Mouse (Mus musculus) liver, embryonic 14.5 days (tissue): Measurements from ENCODE around the gene Areg. TPM values are rescaled to one million over a fixed set of nuclear protein-coding genes. Genes with fewer than 3 reads are reported as not detected.

ENCODE experiments used
- ATAC-seq: fragments of 200-750 bp; cut with Nextera tagmentation; 2 replicates; pipeline ENCODE4 v1.8.0; 2017; ENCODE audit warnings: moderate number of reproducible peaks, mild to moderate bottlenecking, moderate library complexity; ENCODE audit not compliant: insufficient read depth
- DNase-seq, 3 experiments: peaks; one replicate each; pipeline ENCODE4 v3.0.0-alpha.2; 2012 to 2013; ENCODE audit warnings: low read depth in 3 of 3, low spot score in 3 of 3
- H3K27ac ChIP-seq: fragments of 300-500 bp; sonication (generic); 2 replicates; pipeline ENCODE4 v1.5.1; 2014; ENCODE audit warnings: moderate library complexity, mild to moderate bottlenecking, control low read depth, inconsistent platforms
- H3K27me3 ChIP-seq: fragments of 300-500 bp; sonication (generic); 2 replicates; pipeline ENCODE4 v1.6.1; 2014; ENCODE audit warnings: mild to moderate bottlenecking, low read length, moderate library complexity; ENCODE audit not compliant: control insufficient read depth, insufficient read depth
- H3K36me3 ChIP-seq: fragments of 300-500 bp; sonication (generic); replicated peaks from 2 replicates; pipeline ENCODE4 v1.6.1; 2014; ENCODE audit warnings: low read depth; ENCODE audit not compliant: control insufficient read depth, insufficient read depth
- H3K4me1 ChIP-seq, 2 experiments: fragments of 200-500 bp in 1 of 2; fragments of 300-500 bp in 1 of 2; sonication (generic) in 1 of 2; replicated peaks; 2 replicates each; pipeline ENCODE4 v1.6.1; 2012 to 2014; ENCODE audit warnings: antibody characterized with exemption in 1 of 2, inconsistent platforms in 1 of 2, low read length in 1 of 2; ENCODE audit not compliant: control insufficient read depth in 2 of 2, insufficient read depth in 2 of 2
- H3K4me2 ChIP-seq: fragments of 300-500 bp; sonication (generic); 2 replicates; pipeline ENCODE4 v1.6.1; 2014; ENCODE audit warnings: low read depth, mild to moderate bottlenecking, control low read depth, moderate library complexity
- H3K4me3 ChIP-seq, 2 experiments: fragments of 200-500 bp in 1 of 2; fragments of 300-500 bp in 1 of 2; sonication (generic) in 1 of 2; 2 replicates each; pipeline ENCODE4 v1.5.1; 2012 to 2014; ENCODE audit warnings: low read depth in 2 of 2, low read length in 2 of 2, mild to moderate bottlenecking in 2 of 2, control low read depth in 1 of 2, inconsistent platforms in 1 of 2, moderate library complexity in 1 of 2; ENCODE audit not compliant: insufficient read depth in 1 of 2
- H3K9ac ChIP-seq: fragments of 300-500 bp; sonication (generic); replicated peaks from 2 replicates; pipeline ENCODE4 v1.6.1; 2014; ENCODE audit warnings: mild to moderate bottlenecking, control low read depth, moderate library complexity
- H3K9me3 ChIP-seq: fragments of 300-500 bp; sonication (generic); 2 replicates; pipeline ENCODE4 v1.6.1; 2016; ENCODE audit warnings: low read length, mixed read lengths; ENCODE audit not compliant: control insufficient read depth
- CTCF ChIP-seq: IDR thresholded peaks from 2 replicates; pipeline ENCODE4 v1.5.1; 2016; ENCODE audit warnings: antibody characterized with exemption, low read depth, control low read depth
- EP300 ChIP-seq: IDR thresholded peaks from 2 replicates; pipeline ENCODE4 v1.6.1; 2016; ENCODE audit warnings: antibody characterized with exemption, low read depth
- WGBS: fragments of 180-500 bp; shearing (Covaris S2); extraction: QIAGEN DNeasy Blood & Tissue Kit; methylation state at CpG from one replicate; pipeline ENCODE4 v1.1.7; 2014; ENCODE audit not compliant: insufficient replicate concordance; 5-methylcytosine and 5-hydroxymethylcytosine counted together
- polyA plus RNA-seq, 2 experiments: library from polyadenylated mRNA; depleted of rRNA in 1 of 2; stranded (reverse) in 1 of 2; unstranded in 1 of 2; fragments of >200 nt; fragmentation: Nextera tagmentation in 1 of 2; extraction: Ambion mirVana in 1 of 2; gene quantifications; 2 replicates each; pipeline versions ENCODE4 v1.2.1 to v1.2.3; 2012 to 2014

Areg gene
- polyA plus RNA-seq, 2 experiments: not detected

DNA sequence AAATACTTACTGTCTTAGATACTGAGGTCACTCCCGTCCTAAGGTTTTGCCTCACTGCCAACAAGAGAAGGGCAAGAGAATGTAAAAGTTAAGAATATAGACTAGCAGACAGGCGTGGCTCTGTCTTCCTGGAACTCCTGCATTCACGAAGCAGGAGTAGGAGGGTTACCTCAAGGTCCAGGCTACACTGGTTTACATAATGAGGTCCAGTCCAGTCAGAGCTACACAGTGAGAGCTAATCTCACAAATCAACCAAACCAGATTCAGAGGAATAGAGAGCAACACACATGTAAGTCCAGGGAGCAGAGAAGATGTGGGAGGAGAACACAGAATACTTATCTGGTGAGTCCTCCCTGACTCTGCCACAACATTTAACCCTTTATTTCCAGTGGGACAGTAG is 55.2 kb downstream of the Areg start:
- TF ChIP-seq CTCF: no peak
- no peak for TF ChIP-seq EP300
- no peak for ATAC-seq

More for the DNA sequence above, 55.2 kb downstream of the Areg start:
- H3K36me3 ChIP-seq: no peaks in the 10 kb centered on the region
- no peaks in the 10 kb centered on the region for H3K4me1 ChIP-seq
- H3K4me2 ChIP-seq: no peak overlapping the region
- WGBS: 37% methylated on average over 3 of the region's 3 CpGs
- H3K27me3 ChIP-seq: no peaks in the 10 kb centered on the region
- no peak overlapping the region for H3K4me3 ChIP-seq
- no peak overlapping the region for H3K9ac ChIP-seq
- H3K9me3 ChIP-seq: no peaks in the 10 kb centered on the region
- no peak overlapping the region for H3K27ac ChIP-seq
- no peak for DNase-seq

Other genes with a start within 250 kb of the Areg start
- gene Cxcl1, start 248.4 kb upstream of the Areg start, polyA plus RNA-seq (2012; rRNA removed): 1.5 and 2.5 TPM in 2 replicates
- gene Cxcl1, start 248.4 kb upstream of the Areg start, polyA plus RNA-seq (2014; fragmentation: Nextera tagmentation; extraction: Ambion mirVana): 1.8 and 5.9 TPM in 2 replicates
- gene Cxcl2, start 235.7 kb upstream of the Areg start, polyA plus RNA-seq (2012; rRNA removed): 0.03 and 0.24 TPM in 2 replicates
- not detected in 2 replicates for gene Cxcl2, start 235.7 kb upstream of the Areg start, polyA plus RNA-seq (2014; fragmentation: Nextera tagmentation; extraction: Ambion mirVana)
- gene Mthfd2l, start 208.5 kb upstream of the Areg start, polyA plus RNA-seq (2012; rRNA removed): 3.7 and 4.4 TPM in 2 replicates
- gene Mthfd2l, start 208.5 kb upstream of the Areg start, polyA plus RNA-seq (2014; fragmentation: Nextera tagmentation; extraction: Ambion mirVana): 9.1 and 9.2 TPM in 2 replicates
- 0.02 and 0.06 TPM in 2 replicates for gene Epgn, start 112.1 kb upstream of the Areg start, polyA plus RNA-seq (2012; rRNA removed)
- not detected in 2 replicates for gene Epgn, start 112.1 kb upstream of the Areg start, polyA plus RNA-seq (2014; fragmentation: Nextera tagmentation; extraction: Ambion mirVana)
- 0.02 and 0.06 TPM in 2 replicates for gene Ereg, start 65.0 kb upstream of the Areg start, polyA plus RNA-seq (2012; rRNA removed)
- gene Ereg, start 65.0 kb upstream of the Areg start, polyA plus RNA-seq (2014; fragmentation: Nextera tagmentation; extraction: Ambion mirVana): 0.14 TPM in 1 of 2 replicates, not detected in the other